Mouse (Mus musculus) layer of hippocampus, adult 2 months (tissue): ENCODE results near the gene Dnajc5. TPM values are rescaled to one million over a fixed set of nuclear protein-coding genes. Genes with fewer than 3 reads are reported as not detected.

ENCODE experiments used
- DNase-seq, 2 experiments: peaks; one replicate each; pipeline ENCODE4 v3.0.0; 2022; ENCODE audit warnings: low spot score in 2 of 2
- H3K27ac ChIP-seq: fragments of 200-600 bp; 2 replicates; pipeline ENCODE4 v1.8.1; 2022
- H3K4me3 ChIP-seq: fragments of 200-600 bp; 2 replicates; pipeline ENCODE4 v1.8.1; 2022; ENCODE audit warnings: mild to moderate bottlenecking
- CTCF ChIP-seq: fragments of 200-600 bp; conservative IDR thresholded peaks from 2 replicates; pipeline ENCODE4 v1.8.1; 2022; ENCODE audit warnings: antibody characterized with exemption, mild to moderate bottlenecking, moderate library complexity
- microRNA-seq, 2 experiments: library from miRNA; unstranded; fragments of <30 nt; microRNA quantifications; one replicate each; pipeline ENCODE4 v1.2.0; 2021
- total RNA-seq, 2 experiments: library from RNA; stranded (reverse); gene quantifications; 2 replicates each; pipeline ENCODE4 v1.2.3; 2021

The Dnajc5 gene
- total RNA-seq, 2 experiments from 2014 or later: 259 to 279 TPM

GRCm38 (mm10) chr2:181600828-181601750 lies 80.8 kb downstream of the Dnajc5 start:
- H3K4me3 ChIP-seq: peak overlapping the region; percentile 76
- peak; percentile 21 for TF ChIP-seq CTCF
- peak; percentile 97 for DNase-seq
- peak overlapping the region; percentile 97 for H3K27ac ChIP-seq

GRCm38 (mm10) chr2:181601751-181602145 lies 81.5 kb downstream of the Dnajc5 start:
- H3K4me3 ChIP-seq: peak overlapping the region; percentile 76
- DNase-seq: no peak
- H3K27ac ChIP-seq: peak overlapping the region; percentile 97
- no peak for TF ChIP-seq CTCF

DNA sequence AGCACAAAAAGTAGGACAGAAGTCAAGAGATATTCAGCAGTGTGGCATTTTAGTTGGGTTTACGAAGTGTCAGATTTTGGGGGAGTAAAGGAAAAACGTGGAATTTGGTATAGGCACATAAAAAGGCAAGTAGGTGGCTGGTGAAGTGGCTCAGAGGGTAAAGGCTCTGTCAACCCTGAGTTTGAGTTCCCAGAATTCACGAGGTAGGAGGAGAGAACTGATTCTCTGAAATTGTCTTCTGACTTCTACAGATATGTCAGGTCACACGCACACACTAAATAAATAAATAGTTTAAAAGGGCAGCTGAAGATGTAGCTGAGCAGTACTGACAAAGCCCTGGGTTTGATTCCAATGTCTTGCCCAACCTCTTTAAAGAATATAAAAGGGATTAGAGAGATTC lies 82.1 kb downstream of the Dnajc5 start:
- no peak for TF ChIP-seq CTCF
- no peak overlapping the region for H3K27ac ChIP-seq
- no peak for DNase-seq
- H3K4me3 ChIP-seq: peak overlapping the region; percentile 76; the same call in 1 of the 2 replicates

Small RNA genes lying within 50 kb of the gene (microRNA-seq; reads per million reads assigned to microRNA genes)
- 0 reads per million in 2 experiments for gene Mir7006

Other genes starting within 250 kb of the Dnajc5 start
- 10 to 100 TPM; 18.8 to 23.5 TPM for gene Gmeb2, start 232.4 kb upstream of the Dnajc5 start, total RNA-seq
- gene Stmn3, start 206.0 kb upstream of the Dnajc5 start, total RNA-seq: 100 to 1,000 TPM; 527 to 593 TPM
- gene Rtel1, start 200.7 kb upstream of the Dnajc5 start, total RNA-seq: 10 to 100 TPM; 37.1 to 40.7 TPM
- 10 to 100 TPM; 78.3 to 80.7 TPM for gene Zgpat, start 155.6 kb upstream of the Dnajc5 start, total RNA-seq
- gene Arfrp1, start 155.1 kb upstream of the Dnajc5 start, total RNA-seq: 10 to 100 TPM; 43.2 to 50.1 TPM
- 10 to 100 TPM; 35.2 to 49.5 TPM for gene Lime1, start 140.4 kb upstream of the Dnajc5 start, total RNA-seq
- 1 to 10 TPM; 5.8 to 8.3 TPM for gene Zbtb46, start 61.1 kb upstream of the Dnajc5 start, total RNA-seq
- gene Abhd16b, start 27.3 kb upstream of the Dnajc5 start, total RNA-seq: not detected
- gene Tpd52l2, start 23.3 kb upstream of the Dnajc5 start, total RNA-seq: 10 to 100 TPM; 74.7 to 75.2 TPM
- 10 to 100 TPM; 68.2 to 73.8 TPM for gene Uckl1, start 64.4 kb downstream of the Dnajc5 start, total RNA-seq
- 10 to 100 TPM; 57.2 to 57.3 TPM for gene Prpf6, start 71.4 kb downstream of the Dnajc5 start, total RNA-seq
- 100 to 1,000 TPM; 102 to 103 TPM for gene Zfp512b, start 72.3 kb downstream of the Dnajc5 start, total RNA-seq
- 10 to 100 TPM; 11.9 to 12.2 TPM for gene Samd10, start 78.7 kb downstream of the Dnajc5 start, total RNA-seq
- 1 to 10 TPM in 1 of 2 experiments, under 1 TPM in 1; 0.83 to 1.4 TPM for gene Gm29797, start 136.5 kb downstream of the Dnajc5 start, total RNA-seq
- 10 to 100 TPM; 11.6 to 14.1 TPM for gene Sox18, start 151.2 kb downstream of the Dnajc5 start, total RNA-seq
- gene Tcea2, start 159.8 kb downstream of the Dnajc5 start, total RNA-seq: 10 to 100 TPM; 54.7 to 60.0 TPM
- 10 to 100 TPM; 41.8 to 43.4 TPM for gene Rgs19, start 173.5 kb downstream of the Dnajc5 start, total RNA-seq
- gene Lkaaear1, start 178.0 kb downstream of the Dnajc5 start, total RNA-seq: not detected
- gene Oprl1, start 194.5 kb downstream of the Dnajc5 start, total RNA-seq: 10 to 100 TPM; 44.8 to 45.0 TPM
- 10 to 100 TPM; 32.3 to 34.0 TPM for gene Myt1, start 242.8 kb downstream of the Dnajc5 start, total RNA-seq